Comparison of ENCODE assay signal across 9 mouse cellular contexts in genomic region chr19:59193986-59194820, GRCm38 (mm10). TPM values are rescaled to one million over a fixed set of nuclear protein-coding genes. Genes with fewer than 3 reads are reported as not detected.
A peak's percentile ranks its signal among the peaks of the same experiment; 100 is the strongest.
DNase-seq lines count a peak whose midpoint lies in the region; ATAC-seq lines count a peak whose summit lies in the region.
"Had no signal": no experiment of that assay in that cellular context is flagged by ENCODE, and none has a peak within 500 bp of the region (broad histone marks: within the 10 kb centered on the region; RNA-seq: fewer than 3 reads in every experiment).

No protein-coding gene starts in this region.

- no peak overlapping the region for H3K27ac ChIP-seq in heart, embryonic 13.5 days (replicated peaks)
- H3K27ac ChIP-seq in heart, embryonic 15.5 days = no peak overlapping the region
- H3K27ac ChIP-seq in midbrain, embryonic 12.5 days (replicated peaks) = no peak overlapping the region

- WGBS in heart, embryonic 13.5 days = under 1% methylated on average over 50 of the region's 50 CpGs
- under 1% methylated on average over 50 of the region's 50 CpGs for WGBS in heart, embryonic 15.5 days
- 1% methylated on average over 50 of the region's 50 CpGs for WGBS in midbrain, embryonic 12.5 days

- peak overlapping the region; percentile 47 for H3K9ac ChIP-seq in heart, embryonic 13.5 days
- no peak overlapping the region for H3K9ac ChIP-seq in heart, embryonic 15.5 days
- H3K9ac ChIP-seq in midbrain, embryonic 12.5 days (replicated peaks) = no peak overlapping the region

- H3K4me1 ChIP-seq in heart, embryonic 13.5 days = peaks cover 9% of the 10 kb centered on the region
- H3K4me1 ChIP-seq in heart, embryonic 15.5 days (replicated peaks) = peaks cover 10% of the 10 kb centered on the region
- peaks cover 7% of the 10 kb centered on the region; the same call in 1 of the 2 replicates for H3K4me1 ChIP-seq in midbrain, embryonic 12.5 days

- no peaks in the 10 kb centered on the region for H3K36me3 ChIP-seq in heart, embryonic 13.5 days
- no peaks in the 10 kb centered on the region for H3K36me3 ChIP-seq in heart, embryonic 15.5 days
- no peaks in the 10 kb centered on the region for H3K36me3 ChIP-seq in midbrain, embryonic 12.5 days

- H3K4me3 ChIP-seq in heart, embryonic 13.5 days = peak overlapping the region; percentile 39
- H3K4me3 ChIP-seq in heart, embryonic 15.5 days = peak overlapping the region; percentile 39
- peak overlapping the region; percentile 20; the same call in 1 of the 2 replicates for H3K4me3 ChIP-seq in midbrain, embryonic 12.5 days

- H3K9me3 ChIP-seq in heart, embryonic 13.5 days = peaks cover under 1% of the 10 kb centered on the region; the same call in 1 of the 2 replicates
- H3K9me3 ChIP-seq in heart, embryonic 15.5 days (replicated peaks) = no peaks in the 10 kb centered on the region
- no peaks in the 10 kb centered on the region for H3K9me3 ChIP-seq in midbrain, embryonic 12.5 days

- no peak for ATAC-seq in heart, embryonic 13.5 days (ENCODE audit: extremely low read depth, insufficient number of reproducible peaks, low FRiP score, low TSS enrichment)
- ATAC-seq in heart, embryonic 15.5 days (replicated peaks; ENCODE audit: insufficient number of reproducible peaks, insufficient read depth, low FRiP score, low read depth) = no peak
- ATAC-seq in midbrain, embryonic 12.5 days (ENCODE audit: low FRiP score, low read depth) = no peak
- ATAC-seq in monocyte, adult 5-6 weeks (replicated peaks; ENCODE audit: insufficient number of reproducible peaks, low FRiP score, low TSS enrichment, poor library complexity, severe bottlenecking) = no peak
- ATAC-seq: Patski had no signal

- peaks cover 92% of the 10 kb centered on the region for H3K27me3 ChIP-seq in heart, embryonic 13.5 days (replicated peaks)
- peaks cover 88% of the 10 kb centered on the region for H3K27me3 ChIP-seq in heart, embryonic 15.5 days
- peaks cover 87% of the 10 kb centered on the region for H3K27me3 ChIP-seq in midbrain, embryonic 12.5 days

- peak overlapping the region; percentile 63 for H3K4me2 ChIP-seq in heart, embryonic 13.5 days
- H3K4me2 ChIP-seq in heart, embryonic 15.5 days = peak overlapping the region; percentile 62
- peak overlapping the region; percentile 34 for H3K4me2 ChIP-seq in midbrain, embryonic 12.5 days (replicated peaks)

- no peak for DNase-seq in heart, adult 8-10 months (ENCODE audit: low spot score)
- DNase-seq in ZHBTc4 (ENCODE audit: low read depth, low spot score) = peak; percentile 45
- DNase-seq in ovary, postnatal 14 days (ENCODE audit: low spot score) = no peak
- DNase-seq in frontal cortex, postnatal 14 days (ENCODE audit: low spot score in 2 of 2) = no peak

RNA-seq across cellular contexts. Expression of gene Vax1, which starts 24.3 kb away (rescaled TPM):
- polyA plus RNA-seq in heart, embryonic 13.5 days (2015; fragmentation: Nextera tagmentation; extraction: Ambion mirVana) = not detected in 2 replicates
- total RNA-seq in heart, adult 8-10 months (2022) = not detected
- polyA plus RNA-seq in heart, embryonic 15.5 days (2015; fragmentation: Nextera tagmentation; extraction: Ambion mirVana) = not detected in 2 replicates
- 0.46 and 1.0 TPM in 2 replicates for polyA plus RNA-seq in midbrain, embryonic 12.5 days (2016; fragmentation: Nextera tagmentation; extraction: Ambion mirVana)
- total RNA-seq in monocyte, adult 5-6 weeks (2017) = not detected in 3 replicates
- polyA plus RNA-seq: Patski had no signal

RNA-seq across cellular contexts. Expression of gene Kcnk18, which starts 24.8 kb away (rescaled TPM):
- polyA plus RNA-seq in heart, embryonic 13.5 days (2015; fragmentation: Nextera tagmentation; extraction: Ambion mirVana) = not detected in 2 replicates
- total RNA-seq in heart, adult 8-10 months (2022) = not detected
- not detected in 2 replicates for polyA plus RNA-seq in heart, embryonic 15.5 days (2015; fragmentation: Nextera tagmentation; extraction: Ambion mirVana)
- not detected in 2 replicates for polyA plus RNA-seq in midbrain, embryonic 12.5 days (2016; fragmentation: Nextera tagmentation; extraction: Ambion mirVana)
- not detected in 3 replicates for total RNA-seq in monocyte, adult 5-6 weeks (2017)
- polyA plus RNA-seq: Patski had no signal
